Mouse (Mus musculus): ENCODE data around the gene Lhcgr. TPM values are rescaled to one million over a fixed set of nuclear protein-coding genes. Genes with fewer than 3 reads are reported as not detected.

The Lhcgr gene
- polyA plus RNA-seq, 1 experiment from 2014 or later: 0.11 TPM

- Histone ChIP-seq H3K27ac (ENCODE audit: low read depth) (peak overlapping the region; percentile 60), H3K9me3 (ENCODE audit: control insufficient read depth, low read length) (0 out of 2 replicates have a peak, but pooled peaks cover 2% of the 10 kb centered on the region), H3K27me3 (replicated peaks; ENCODE audit: control insufficient read depth, insufficient read depth, low read length) (no peaks in the 10 kb centered on the region), H3K4me3 (ENCODE audit: low read depth, low read length) (no peak overlapping the region), H3K36me3 (ENCODE audit: control insufficient read depth, insufficient read depth, low read length) (no peaks in the 10 kb centered on the region), H3K9ac (ENCODE audit: low read length) (no peak overlapping the region), H3K4me1 (replicated peaks; ENCODE audit: control insufficient read depth, insufficient read depth, low read length) (peaks cover 16% of the 10 kb centered on the region), H3K4me2 (ENCODE audit: low read length) (no peak overlapping the region)
- WGBS: 48% methylated on average over 9 of the region's 9 CpGs
- DNase-seq (ENCODE audit: low spot score): no peak
- no peak for ATAC-seq (replicated peaks; ENCODE audit: low FRiP score, low TSS enrichment, low read depth)
These were observed 95.0 kb downstream of the Lhcgr start for GRCm38 (mm10) chr17:88696656-88697333.

- H3K9me3 ChIP-seq (ENCODE audit: control insufficient read depth, low read length): no peaks in the 10 kb centered on the region
- no peak overlapping the region for H3K4me2 ChIP-seq (ENCODE audit: low read length)
- H3K9ac ChIP-seq (ENCODE audit: low read length): no peak overlapping the region
- H3K4me1 ChIP-seq (replicated peaks; ENCODE audit: control insufficient read depth, insufficient read depth, low read length): no peaks in the 10 kb centered on the region
- no peaks in the 10 kb centered on the region for H3K36me3 ChIP-seq (ENCODE audit: control insufficient read depth, insufficient read depth, low read length)
- H3K27ac ChIP-seq (ENCODE audit: low read depth): no peak overlapping the region
- 74% methylated on average over 11 of the region's 11 CpGs for WGBS
- no peaks in the 10 kb centered on the region for H3K27me3 ChIP-seq (replicated peaks; ENCODE audit: control insufficient read depth, insufficient read depth, low read length)
- ATAC-seq (replicated peaks; ENCODE audit: low FRiP score, low TSS enrichment, low read depth) (no peak), DNase-seq (ENCODE audit: low spot score) (no peak)
- no peak overlapping the region for H3K4me3 ChIP-seq (ENCODE audit: low read depth, low read length)
These were observed 103.6 kb downstream of the Lhcgr start for GRCm38 (mm10) chr17:88688226-88688625.

GRCm38 (mm10) chr17:88675310-88676309, 116.2 kb downstream of the Lhcgr start:
- ATAC-seq (replicated peaks; ENCODE audit: low FRiP score, low TSS enrichment, low read depth) (no peak), DNase-seq (ENCODE audit: low spot score) (no peak)
- Histone ChIP-seq H3K9me3 (ENCODE audit: control insufficient read depth, low read length) (no peaks in the 10 kb centered on the region), H3K4me2 (ENCODE audit: low read length) (no peak overlapping the region), H3K36me3 (ENCODE audit: control insufficient read depth, insufficient read depth, low read length) (no peaks in the 10 kb centered on the region), H3K4me3 (ENCODE audit: low read depth, low read length) (no peak overlapping the region), H3K4me1 (replicated peaks; ENCODE audit: control insufficient read depth, insufficient read depth, low read length) (0 out of 2 replicates have a peak, but pooled peaks cover 3% of the 10 kb centered on the region), H3K9ac (ENCODE audit: low read length) (no peak overlapping the region), H3K27me3 (replicated peaks; ENCODE audit: control insufficient read depth, insufficient read depth, low read length) (no peaks in the 10 kb centered on the region), H3K27ac (ENCODE audit: low read depth) (no peak overlapping the region)
- WGBS: 89% methylated on average over 23 of the region's 23 CpGs

- Histone ChIP-seq H3K36me3 (ENCODE audit: control insufficient read depth, insufficient read depth, low read length) (no peaks in the 10 kb centered on the region), H3K27me3 (replicated peaks; ENCODE audit: control insufficient read depth, insufficient read depth, low read length) (no peaks in the 10 kb centered on the region), H3K4me3 (ENCODE audit: low read depth, low read length) (no peak overlapping the region), H3K4me2 (ENCODE audit: low read length) (no peak overlapping the region), H3K9ac (ENCODE audit: low read length) (no peak overlapping the region), H3K4me1 (replicated peaks; ENCODE audit: control insufficient read depth, insufficient read depth, low read length) (0 out of 2 replicates have a peak, but pooled peaks cover 3% of the 10 kb centered on the region), H3K27ac (ENCODE audit: low read depth) (no peak overlapping the region), H3K9me3 (ENCODE audit: control insufficient read depth, low read length) (no peaks in the 10 kb centered on the region)
- WGBS: 37% methylated on average over 4 of the region's 4 CpGs
- ATAC-seq (replicated peaks; ENCODE audit: low FRiP score, low TSS enrichment, low read depth) (no peak), DNase-seq (ENCODE audit: low spot score) (no peak)
These were observed 121.0 kb downstream of the Lhcgr start for GRCm38 (mm10) chr17:88670800-88671199.

- Histone ChIP-seq H3K27me3 (replicated peaks; ENCODE audit: control insufficient read depth, insufficient read depth, low read length) (no peaks in the 10 kb centered on the region), H3K4me1 (replicated peaks; ENCODE audit: control insufficient read depth, insufficient read depth, low read length) (0 out of 2 replicates have a peak, but pooled peaks cover 3% of the 10 kb centered on the region), H3K36me3 (ENCODE audit: control insufficient read depth, insufficient read depth, low read length) (no peaks in the 10 kb centered on the region), H3K4me3 (ENCODE audit: low read depth, low read length) (no peak overlapping the region), H3K9me3 (ENCODE audit: control insufficient read depth, low read length) (no peaks in the 10 kb centered on the region), H3K27ac (ENCODE audit: low read depth) (no peak overlapping the region), H3K9ac (ENCODE audit: low read length) (no peak overlapping the region), H3K4me2 (ENCODE audit: low read length) (no peak overlapping the region)
- ATAC-seq (replicated peaks; ENCODE audit: low FRiP score, low TSS enrichment, low read depth) (no peak), DNase-seq (ENCODE audit: low spot score) (peak; percentile 7)
- WGBS: 73% methylated on average over 2 of the region's 2 CpGs
These were observed 121.9 kb downstream of the Lhcgr start for GRCm38 (mm10) chr17:88669921-88670320.

GRCm38 (mm10) chr17:88668452-88668851, 123.3 kb downstream of the Lhcgr start, which contains the start of gene Gtf2a1l:
Gtf2a1l (plus strand) TSS chr17:88668660.
- no peaks in the 10 kb centered on the region for H3K9me3 ChIP-seq (ENCODE audit: control insufficient read depth, low read length)
- no peak for DNase-seq (ENCODE audit: low spot score)
- no peaks in the 10 kb centered on the region for H3K27me3 ChIP-seq (replicated peaks; ENCODE audit: control insufficient read depth, insufficient read depth, low read length)
- WGBS: 29% methylated on average over 21 of the region's 21 CpGs
- peak within 1 kb of the TSS; percentile 42 for H3K4me2 ChIP-seq (ENCODE audit: low read length)
- 0 out of 2 replicates have a peak, but pooled peaks cover 3% of the 10 kb centered on the region for H3K4me1 ChIP-seq (replicated peaks; ENCODE audit: control insufficient read depth, insufficient read depth, low read length)
- no peaks in the 10 kb centered on the region for H3K36me3 ChIP-seq (ENCODE audit: control insufficient read depth, insufficient read depth, low read length)
- ATAC-seq (replicated peaks; ENCODE audit: low FRiP score, low TSS enrichment, low read depth): no peak; the same call in 1 of the 2 replicates
- H3K4me3 ChIP-seq (ENCODE audit: low read depth, low read length): 0 out of 2 replicates have a peak within 1 kb of the TSS, but pooled peaks have one; percentile 1
- no peak within 1 kb of the TSS for H3K27ac ChIP-seq (ENCODE audit: low read depth)
- no peak within 1 kb of the TSS for H3K9ac ChIP-seq (ENCODE audit: low read length)

Other genes with a start within 250 kb of the Lhcgr start
- gene Ston1, start 194.3 kb downstream of the Lhcgr start, polyA plus RNA-seq (2014; fragmentation: Nextera tagmentation; extraction: Ambion mirVana): 9.9 and 10.7 TPM in 2 replicates
- gene Gtf2a1l, start 123.3 kb downstream of the Lhcgr start, polyA plus RNA-seq (2014; fragmentation: Nextera tagmentation; extraction: Ambion mirVana): 0.50 and 0.92 TPM in 2 replicates

All from intestine, embryonic 14.5 days (tissue).